Mouse (Mus musculus): ENCODE measurements around the gene Fam81a.

GRCm38 (mm10) chr9:70040570-70040969 lies 101.8 kb downstream of the Fam81a start:
- TF ChIP-seq CTCF (IDR thresholded peaks at IDR 0.05) (peak; percentile 13), EP300 (IDR thresholded peaks at IDR 0.05) (no peak)
